Mouse (Mus musculus) midbrain, embryonic 10.5 days (tissue): Measurements from ENCODE around the gene 1700003F12Rik. TPM values are rescaled to one million over a fixed set of nuclear protein-coding genes. Genes with fewer than 3 reads are reported as not detected.
A peak's percentile ranks its signal among the peaks of the same experiment; 100 is the strongest.

Source experiments
- DNase-seq: peaks from one replicate; pipeline ENCODE4 v3.0.0-alpha.2; 2017; ENCODE audit warnings: low spot score
- H3K27ac ChIP-seq: fragments of 300-500 bp; sonication (generic); replicated peaks from 2 replicates; pipeline ENCODE4 v1.5.1; 2016; ENCODE audit warnings: mild to moderate bottlenecking
- H3K27me3 ChIP-seq: fragments of 300-500 bp; sonication (generic); 2 replicates; pipeline ENCODE4 v1.6.1; 2016; ENCODE audit warnings: low read depth, mild to moderate bottlenecking; ENCODE audit not compliant: poor library complexity, severe bottlenecking
- H3K36me3 ChIP-seq: fragments of 300-500 bp; sonication (generic); 2 replicates; pipeline ENCODE4 v1.6.1; 2016; ENCODE audit warnings: mild to moderate bottlenecking, moderate library complexity
- H3K4me1 ChIP-seq: fragments of 300-500 bp; sonication (generic); 2 replicates; pipeline ENCODE4 v1.6.1; 2016
- H3K4me3 ChIP-seq: fragments of 300-500 bp; sonication (generic); 2 replicates; pipeline ENCODE4 v1.5.1; 2016; ENCODE audit warnings: mild to moderate bottlenecking, moderate library complexity
- H3K9me3 ChIP-seq: fragments of 300-500 bp; sonication (generic); replicated peaks from 2 replicates; pipeline ENCODE4 v1.6.1; 2016; ENCODE audit warnings: mild to moderate bottlenecking
- WGBS: fragments of 180-500 bp; shearing (Covaris S2); methylation state at CpG from one replicate; pipeline ENCODE4 v1.1.7; 2016; 5-methylcytosine and 5-hydroxymethylcytosine counted together
- polyA plus RNA-seq: library from polyadenylated mRNA; unstranded; fragments of >200 nt; fragmentation: Nextera tagmentation; extraction: Ambion mirVana; gene quantifications from 2 replicates; pipeline ENCODE4 v1.2.1, GENCODE M21; 2016

The 1700003F12Rik gene
- polyA plus RNA-seq: 4.4 and 5.1 TPM in 2 replicates

DNA sequence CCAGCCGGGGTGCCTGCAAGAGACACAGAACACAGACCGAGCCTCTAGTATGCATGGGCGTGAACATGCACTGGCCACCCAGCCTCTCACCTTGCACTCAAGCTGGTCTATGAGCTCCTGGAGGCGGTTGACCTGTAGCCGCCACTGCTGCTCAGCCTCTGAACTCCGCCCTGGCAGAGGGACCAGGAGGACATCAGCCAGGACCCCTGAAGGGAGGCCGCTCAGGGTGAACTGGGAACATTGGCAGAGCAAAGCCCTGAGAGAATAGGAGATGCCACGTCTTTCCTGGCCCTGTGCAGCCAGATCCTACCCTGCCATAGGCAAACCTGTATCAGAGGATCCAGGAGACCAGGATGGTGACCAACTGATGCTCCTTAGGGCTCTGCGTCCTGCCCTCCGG, at the start of gene 1700003F12Rik:
TSS of gene 1700003F12Rik (plus strand) at position 375 of the 400 bp plus-strand sequence.
- H3K9me3 ChIP-seq: no peaks in the 10 kb centered on the region
- H3K4me1 ChIP-seq: peaks cover 18% of the 10 kb centered on the region
- peaks cover 3% of the 10 kb centered on the region; the same call in 1 of the 2 replicates for H3K36me3 ChIP-seq
- 93% methylated on average over 10 of the region's 10 CpGs for WGBS
- H3K4me3 ChIP-seq: no peak within 1 kb of the TSS
- peaks cover 33% of the 10 kb centered on the region for H3K27me3 ChIP-seq
- H3K27ac ChIP-seq: no peak within 1 kb of the TSS
- peak; percentile 12 for DNase-seq

DNA sequence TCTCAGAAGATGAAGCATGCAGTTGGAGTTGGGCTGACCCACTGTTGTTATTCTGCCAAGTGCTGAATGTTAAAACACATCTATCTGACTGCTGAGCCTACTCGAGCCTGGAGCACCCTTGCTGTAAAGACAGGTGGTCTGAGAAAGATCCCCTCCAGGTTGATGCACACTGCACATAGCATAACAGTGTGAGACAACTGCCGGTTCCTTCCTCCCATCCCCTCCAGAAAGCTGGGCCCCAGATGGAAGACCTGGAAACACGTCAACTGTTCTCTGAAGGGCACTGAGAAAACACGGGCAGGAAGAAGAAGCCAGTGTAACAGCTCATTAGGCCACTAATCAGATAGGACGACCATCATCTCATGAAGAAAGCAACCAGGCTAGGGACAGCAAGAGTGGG, 48.3 kb upstream of the 1700003F12Rik start:
- no peak for DNase-seq
- Histone ChIP-seq H3K4me1 (no peaks in the 10 kb centered on the region), H3K27me3 (no peaks in the 10 kb centered on the region), H3K36me3 (peaks cover 40% of the 10 kb centered on the region), H3K27ac (no peak overlapping the region), H3K4me3 (no peak overlapping the region), H3K9me3 (no peaks in the 10 kb centered on the region)
- 84% methylated on average over 5 of the region's 5 CpGs for WGBS

DNA sequence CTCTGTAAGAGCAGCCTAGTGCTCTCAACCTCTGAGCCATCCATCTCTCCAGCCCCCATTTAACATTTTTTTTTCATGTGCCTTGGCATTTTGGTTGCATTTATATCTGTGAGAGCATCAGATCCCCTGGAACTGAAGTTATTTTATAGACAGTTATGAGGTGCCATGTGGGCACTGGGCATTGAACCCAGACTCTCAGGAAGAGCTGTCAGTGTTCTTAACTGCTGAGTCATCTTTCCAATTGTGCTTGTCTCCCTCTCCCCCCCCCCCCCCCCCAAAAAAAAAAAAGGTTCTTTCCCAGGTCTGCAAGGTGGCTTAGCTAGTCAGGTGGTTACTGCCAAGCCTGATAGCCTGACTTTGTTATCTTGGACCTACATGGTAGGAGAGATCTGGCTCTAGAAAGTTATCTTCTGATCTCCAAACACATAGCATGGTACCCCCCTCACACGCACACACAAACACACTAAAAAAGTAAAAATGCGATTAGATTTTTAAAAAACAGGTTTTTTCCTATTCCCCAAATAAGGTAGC, 47.1 kb upstream of the 1700003F12Rik start:
- DNase-seq: no peak
- WGBS: 95% methylated on average over 2 of the region's 2 CpGs
- Histone ChIP-seq H3K27ac (no peak overlapping the region), H3K4me1 (no peaks in the 10 kb centered on the region), H3K36me3 (peaks cover 49% of the 10 kb centered on the region), H3K4me3 (no peak overlapping the region), H3K27me3 (no peaks in the 10 kb centered on the region), H3K9me3 (no peaks in the 10 kb centered on the region)

DNA sequence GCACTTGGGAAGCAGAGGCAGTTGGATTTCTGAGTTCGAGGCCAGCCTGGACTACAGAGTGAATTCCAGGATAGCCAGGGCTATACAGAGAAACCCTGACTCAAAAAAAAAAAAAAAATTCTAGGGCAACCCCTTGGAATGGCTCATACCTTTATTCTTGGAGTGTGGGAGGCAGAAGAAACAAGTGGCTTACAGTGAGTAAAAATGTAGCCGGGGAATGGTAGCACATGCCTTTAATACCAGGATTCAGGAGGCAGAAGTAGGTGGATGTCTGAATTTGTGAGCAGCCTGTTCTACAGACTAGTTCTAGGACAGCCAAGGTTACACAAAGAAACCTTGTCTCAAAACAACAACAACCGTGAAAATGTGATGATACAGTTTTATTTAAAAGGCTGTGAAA, 46.1 kb upstream of the 1700003F12Rik start:
- WGBS: 94% methylated on average over 3 of the region's 3 CpGs
- DNase-seq: no peak
- H3K27ac ChIP-seq: no peak overlapping the region
- no peaks in the 10 kb centered on the region for H3K4me1 ChIP-seq
- H3K9me3 ChIP-seq: no peaks in the 10 kb centered on the region
- no peak overlapping the region for H3K4me3 ChIP-seq
- peaks cover 58% of the 10 kb centered on the region for H3K36me3 ChIP-seq
- no peaks in the 10 kb centered on the region for H3K27me3 ChIP-seq

DNA sequence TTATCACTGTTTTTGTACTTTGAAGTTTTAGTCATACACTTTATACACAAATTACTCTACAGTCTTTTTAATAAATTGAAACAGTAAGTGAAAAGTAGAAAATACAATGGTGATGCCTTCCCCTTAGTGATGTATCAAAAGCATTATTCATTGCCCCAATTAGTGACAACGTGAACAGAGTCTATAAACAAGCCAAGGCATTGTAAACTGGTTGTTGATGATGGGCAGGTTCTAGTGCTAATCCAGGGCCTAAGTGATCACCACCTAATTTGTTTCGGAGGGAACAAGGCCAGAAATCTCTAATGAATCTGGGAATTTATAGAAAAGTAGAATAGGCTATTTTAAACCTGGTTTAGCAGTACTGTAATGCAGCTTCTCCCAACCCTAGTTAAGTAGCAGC, 39.8 kb upstream of the 1700003F12Rik start:
- no peak for DNase-seq
- no peaks in the 10 kb centered on the region for H3K9me3 ChIP-seq
- H3K4me1 ChIP-seq: no peaks in the 10 kb centered on the region
- no peaks in the 10 kb centered on the region for H3K27me3 ChIP-seq
- peaks cover 95% of the 10 kb centered on the region for H3K36me3 ChIP-seq
- 87% methylated on average over 2 of the region's 2 CpGs for WGBS
- no peak overlapping the region for H3K4me3 ChIP-seq
- no peak overlapping the region for H3K27ac ChIP-seq

DNA sequence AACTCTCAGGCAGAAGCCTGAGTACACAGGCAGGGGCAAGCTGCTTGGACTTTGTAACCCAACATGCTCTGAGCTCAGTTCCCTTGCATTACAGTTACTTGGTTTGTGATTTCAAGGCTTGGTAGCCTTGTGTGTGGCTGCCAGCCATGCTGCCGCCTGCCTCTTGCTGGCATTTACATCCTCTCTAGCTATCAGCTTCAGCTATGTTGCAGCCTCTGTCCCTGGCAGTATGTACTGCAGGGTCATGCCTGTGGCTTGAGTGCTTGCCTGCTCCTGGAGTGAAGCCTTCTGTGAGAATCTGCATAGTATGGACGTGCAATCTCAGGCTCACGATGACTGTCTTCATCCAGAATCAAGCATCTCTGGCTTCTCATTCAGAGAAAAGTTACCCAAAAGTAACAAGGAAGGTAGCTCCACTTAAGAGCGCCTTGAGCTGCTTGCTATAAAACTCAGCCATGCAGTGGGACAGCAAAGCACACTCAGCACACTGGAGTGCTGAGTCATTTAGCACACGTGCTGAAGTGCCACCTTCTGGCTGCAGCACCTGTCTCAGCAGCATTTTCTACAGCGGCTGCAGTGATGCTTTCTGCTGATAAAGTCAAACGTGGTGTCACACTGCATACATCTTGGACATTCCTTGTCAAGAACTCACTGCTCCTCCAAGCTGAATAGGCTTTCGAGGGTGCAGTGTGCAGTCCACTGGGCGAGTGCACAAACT, 39.2 kb upstream of the 1700003F12Rik start:
- Histone ChIP-seq H3K36me3 (peaks cover 97% of the 10 kb centered on the region), H3K9me3 (no peaks in the 10 kb centered on the region), H3K4me3 (no peak overlapping the region), H3K4me1 (no peaks in the 10 kb centered on the region), H3K27me3 (no peaks in the 10 kb centered on the region), H3K27ac (no peak overlapping the region)
- WGBS: 86% methylated on average over 9 of the region's 9 CpGs
- no peak for DNase-seq

DNA sequence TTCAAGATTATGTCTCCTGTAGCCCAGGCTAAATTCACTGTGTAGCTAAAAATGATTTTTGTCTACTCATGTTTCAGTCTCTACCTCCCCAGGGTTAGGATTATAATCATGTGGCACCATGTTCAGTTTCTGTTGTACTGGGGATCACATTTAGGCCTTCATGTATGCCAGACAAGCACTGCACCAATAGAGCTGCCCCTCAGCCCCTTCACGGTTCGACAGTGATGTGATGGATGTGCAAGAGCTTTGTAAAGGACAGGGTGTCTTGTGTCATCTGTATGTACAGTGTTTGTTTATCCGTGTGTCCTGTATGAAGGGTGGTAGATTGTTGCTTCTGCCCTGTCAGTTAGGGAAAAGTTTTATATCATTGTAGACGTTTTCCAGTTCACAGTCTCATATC, 38.4 kb upstream of the 1700003F12Rik start:
- Histone ChIP-seq H3K4me1 (no peaks in the 10 kb centered on the region), H3K4me3 (no peak overlapping the region), H3K9me3 (no peaks in the 10 kb centered on the region), H3K27me3 (no peaks in the 10 kb centered on the region), H3K27ac (no peak overlapping the region), H3K36me3 (peaks cover 97% of the 10 kb centered on the region)
- whole genome bisulfite sequencing: 93% methylated on average over 4 of the region's 4 CpGs
- DNase-seq: no peak

DNA sequence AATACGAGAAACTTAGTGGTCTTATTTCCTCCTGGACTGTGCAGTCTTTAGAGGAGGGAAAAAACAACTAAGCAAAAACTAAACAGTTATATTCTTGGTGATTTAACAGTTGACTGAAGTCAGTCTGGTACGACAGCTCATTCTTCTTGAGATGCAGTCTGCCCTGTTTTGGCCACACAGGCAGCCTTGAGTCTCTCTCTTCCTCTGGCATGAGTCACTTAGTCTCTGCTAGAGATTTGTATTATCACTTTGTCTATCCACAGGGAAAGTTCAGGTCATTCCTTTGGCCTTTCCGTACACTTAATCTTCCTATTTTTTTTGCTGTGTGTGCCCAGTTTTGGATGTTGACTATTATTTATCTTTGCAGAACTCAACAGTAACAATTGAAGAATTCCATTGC, 36.7 kb upstream of the 1700003F12Rik start:
- H3K36me3 ChIP-seq: peaks cover 92% of the 10 kb centered on the region
- 89% methylated on average over 3 of the region's 3 CpGs for WGBS

DNA sequence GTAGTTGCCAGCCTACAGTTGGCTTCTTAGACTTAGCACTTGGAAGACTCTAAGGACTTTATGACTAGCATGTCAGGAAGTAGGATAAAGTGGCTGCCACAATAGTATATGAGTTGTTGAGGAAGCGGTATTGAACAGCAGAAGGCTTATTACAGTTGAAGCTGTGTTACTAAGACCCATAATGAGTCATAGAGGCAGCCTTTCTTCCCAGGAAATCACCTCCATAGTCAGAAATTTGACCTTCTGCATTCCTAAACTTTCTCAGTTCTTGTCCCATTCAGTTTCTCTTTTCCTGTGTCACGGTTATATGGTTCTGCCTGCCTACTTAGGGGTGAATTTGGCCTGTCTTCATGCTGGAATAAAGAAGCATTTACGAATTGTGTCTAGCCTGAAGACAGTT, 29.9 kb upstream of the 1700003F12Rik start:
- DNase-seq: no peak
- Histone ChIP-seq H3K36me3 (peaks cover 88% of the 10 kb centered on the region), H3K9me3 (no peaks in the 10 kb centered on the region), H3K27me3 (no peaks in the 10 kb centered on the region), H3K4me1 (no peaks in the 10 kb centered on the region), H3K4me3 (no peak overlapping the region), H3K27ac (no peak overlapping the region)
- 90% methylated on average over 3 of the region's 3 CpGs for WGBS

More for the DNA sequence above, 36.7 kb upstream of the 1700003F12Rik start:
- DNase-seq: no peak
- no peak overlapping the region for H3K4me3 ChIP-seq
- H3K4me1 ChIP-seq: no peaks in the 10 kb centered on the region
- H3K27ac ChIP-seq: no peak overlapping the region
- H3K27me3 ChIP-seq: no peaks in the 10 kb centered on the region
- no peaks in the 10 kb centered on the region for H3K9me3 ChIP-seq

DNA sequence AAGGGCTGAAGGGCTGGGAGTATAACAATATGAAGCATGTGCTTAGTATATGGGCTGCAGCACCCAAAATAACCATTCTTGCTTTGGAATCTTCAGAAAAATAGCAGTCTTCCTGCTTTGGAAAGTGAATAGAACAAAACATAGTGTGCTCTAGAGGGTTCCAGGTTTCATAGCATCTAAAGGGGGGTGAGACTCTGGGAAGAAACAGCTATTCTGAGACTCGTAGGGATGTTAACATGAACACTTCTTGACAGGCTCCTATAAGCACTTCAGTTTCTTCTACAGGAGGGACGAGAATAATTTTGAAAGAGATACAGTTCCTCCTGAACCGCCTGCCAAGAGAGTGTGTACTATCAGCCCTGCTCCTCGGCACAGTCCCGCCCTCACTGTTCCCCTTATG, 29.5 kb upstream of the 1700003F12Rik start:
- DNase-seq: no peak
- Histone ChIP-seq H3K27ac (no peak overlapping the region), H3K36me3 (peaks cover 88% of the 10 kb centered on the region), H3K4me1 (no peaks in the 10 kb centered on the region), H3K4me3 (no peak overlapping the region), H3K27me3 (no peaks in the 10 kb centered on the region), H3K9me3 (no peaks in the 10 kb centered on the region)
- 94% methylated on average over 5 of the region's 5 CpGs for WGBS

DNA sequence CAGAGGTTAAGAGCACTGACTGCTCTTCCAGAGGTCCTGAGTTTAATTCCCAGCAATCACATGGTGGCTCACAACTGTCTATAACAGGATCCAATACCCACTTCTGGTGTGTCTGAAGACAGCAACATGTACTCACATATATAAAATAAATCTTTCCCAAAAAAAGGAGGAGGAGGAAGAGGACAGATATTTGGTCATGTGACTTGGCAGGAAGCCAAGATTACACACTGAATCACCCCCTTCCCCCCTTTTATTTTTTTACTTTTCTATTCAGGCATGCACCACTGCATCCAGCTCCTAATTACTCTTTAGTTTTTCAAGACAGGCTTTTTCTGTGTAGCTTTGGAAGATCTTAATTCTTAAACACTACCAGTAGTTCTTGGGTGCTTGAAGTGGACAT, 25.4 kb upstream of the 1700003F12Rik start:
- Histone ChIP-seq H3K4me1 (no peaks in the 10 kb centered on the region), H3K9me3 (no peaks in the 10 kb centered on the region), H3K4me3 (no peak overlapping the region), H3K27me3 (no peaks in the 10 kb centered on the region), H3K36me3 (peaks cover 95% of the 10 kb centered on the region), H3K27ac (no peak overlapping the region)
- DNase-seq: no peak

DNA sequence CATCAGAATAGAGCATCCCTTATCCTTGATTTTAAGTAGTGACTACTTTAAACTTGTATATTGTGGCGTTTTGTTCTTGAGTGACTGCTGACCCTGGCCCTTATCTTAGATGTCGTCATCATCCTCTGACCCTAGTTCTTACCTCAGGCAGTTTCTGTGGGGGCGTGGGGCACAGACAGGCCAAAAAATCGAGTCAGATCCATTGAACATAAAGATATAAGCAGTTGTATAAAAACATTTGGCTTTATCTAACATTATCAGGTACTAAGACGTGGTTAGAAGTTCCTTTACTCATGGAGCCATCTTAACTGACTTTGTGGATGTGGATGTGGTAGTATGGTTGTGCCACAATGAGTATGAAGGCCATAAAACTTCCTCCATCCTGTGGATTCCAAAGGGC, 24.6 kb upstream of the 1700003F12Rik start:
- H3K9me3 ChIP-seq: no peaks in the 10 kb centered on the region
- WGBS: 95% methylated on average over 5 of the region's 5 CpGs
- H3K27me3 ChIP-seq: no peaks in the 10 kb centered on the region
- H3K4me3 ChIP-seq: no peak overlapping the region
- H3K4me1 ChIP-seq: no peaks in the 10 kb centered on the region
- no peak for DNase-seq
- H3K27ac ChIP-seq: no peak overlapping the region
- H3K36me3 ChIP-seq: peaks cover 95% of the 10 kb centered on the region

DNA sequence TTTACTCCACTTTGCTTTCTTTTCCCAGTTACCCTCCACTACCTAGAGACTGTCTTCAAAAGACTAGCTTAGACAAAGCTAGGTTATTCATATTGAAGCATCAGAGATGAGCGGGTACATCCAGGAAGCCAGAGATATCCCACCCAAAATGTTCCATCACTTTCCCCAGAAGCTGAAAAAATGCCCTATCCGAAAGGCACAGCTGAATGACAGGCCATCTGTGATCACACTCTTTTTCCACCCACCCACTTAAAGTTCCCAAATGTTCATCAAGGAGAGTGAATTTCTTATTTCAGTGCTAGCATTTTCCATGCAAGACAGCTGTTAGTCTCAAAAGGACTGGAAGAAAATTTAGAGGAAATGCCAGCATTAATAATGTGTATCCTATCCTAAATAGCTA, 21.6 kb upstream of the 1700003F12Rik start:
- Histone ChIP-seq H3K4me3 (no peak overlapping the region), H3K9me3 (no peaks in the 10 kb centered on the region), H3K27ac (no peak overlapping the region), H3K4me1 (no peaks in the 10 kb centered on the region), H3K27me3 (no peaks in the 10 kb centered on the region), H3K36me3 (peaks cover 98% of the 10 kb centered on the region)
- 91% methylated on average over 2 of the region's 2 CpGs for WGBS
- DNase-seq: no peak
